Mouse (Mus musculus): ENCODE measurements around the gene Mettl7a1. TPM values are rescaled to one million over a fixed set of nuclear protein-coding genes. Genes with fewer than 3 reads are reported as not detected.
"Not testable (repeated sequence)": the region's sequence is repeated elsewhere in the genome, so short reads cannot be mapped to it uniquely, and the experiment has no call there.

Gene Mettl7a1
- total RNA-seq, 2 experiments from 2014 or later = 33.7 to 40.8 TPM

GRCm38 (mm10) chr15:100301556-100301955, 2.4 kb upstream of the Mettl7a1 start:
- no peak for DNase-seq

GRCm38 (mm10) chr15:100303428-100304018, 417 bp upstream of the Mettl7a1 start:
- DNase-seq = no peak

- no peak for DNase-seq
Observed at GRCm38 (mm10) chr15:100306201-100306600, 2.3 kb downstream of the Mettl7a1 start.

- DNase-seq = not testable (repeated sequence)
Observed at GRCm38 (mm10) chr15:100307438-100308096, 3.6 kb downstream of the Mettl7a1 start.

GRCm38 (mm10) chr15:100312346-100312745, 8.4 kb downstream of the Mettl7a1 start:
- DNase-seq = no peak

- no peak for DNase-seq
Observed at GRCm38 (mm10) chr15:100314448-100315145, 10.7 kb downstream of the Mettl7a1 start.

- DNase-seq = not testable (repeated sequence)
Observed at GRCm38 (mm10) chr15:100318014-100318671, 14.2 kb downstream of the Mettl7a1 start.

- DNase-seq = no peak
Observed at GRCm38 (mm10) chr15:100319884-100320283, 15.9 kb downstream of the Mettl7a1 start.

GRCm38 (mm10) chr15:100320295-100320905, 16.5 kb downstream of the Mettl7a1 start:
- DNase-seq = no peak

- DNase-seq = no peak
Observed at GRCm38 (mm10) chr15:100321134-100321533, 17.2 kb downstream of the Mettl7a1 start.

GRCm38 (mm10) chr15:100324021-100324591, 20.2 kb downstream of the Mettl7a1 start:
- no peak for DNase-seq

- DNase-seq = no peak
Observed at GRCm38 (mm10) chr15:100325235-100325634, 21.3 kb downstream of the Mettl7a1 start.

GRCm38 (mm10) chr15:100328089-100328488, 24.1 kb downstream of the Mettl7a1 start:
- DNase-seq = not testable (repeated sequence)

GRCm38 (mm10) chr15:100329336-100329735, 25.4 kb downstream of the Mettl7a1 start:
- not testable (repeated sequence) for DNase-seq

- no peak for DNase-seq
Observed at GRCm38 (mm10) chr15:100330739-100331138, 26.8 kb downstream of the Mettl7a1 start.

GRCm38 (mm10) chr15:100332077-100332961, 28.4 kb downstream of the Mettl7a1 start:
- DNase-seq = not testable (repeated sequence)

GRCm38 (mm10) chr15:100334629-100335028, 30.7 kb downstream of the Mettl7a1 start, which contains the start of gene Mettl7a3:
Mettl7a3 (plus strand) TSS chr15:100334929.
- DNase-seq = no peak

GRCm38 (mm10) chr15:100337328-100337727, 33.4 kb downstream of the Mettl7a1 start:
- DNase-seq = not testable (repeated sequence)

- DNase-seq = not testable (repeated sequence)
Observed at GRCm38 (mm10) chr15:100337847-100338246, 33.9 kb downstream of the Mettl7a1 start.

- not testable (repeated sequence) for DNase-seq
Observed at GRCm38 (mm10) chr15:100341314-100341980, 37.5 kb downstream of the Mettl7a1 start.

Measured in layer of hippocampus, postnatal 36 days (tissue).